Mouse (Mus musculus) lung, postnatal 14 days (tissue): ENCODE measurements around the gene Wnt4.

ENCODE experiments used
- DNase-seq: peaks from one replicate; pipeline ENCODE4 v3.0.0; 2021

Gene Wnt4

GRCm38 (mm10) chr4:137281273-137281672 is 4.0 kb downstream of the Wnt4 start:
- no peak for DNase-seq

GRCm38 (mm10) chr4:137282122-137282521 is 4.8 kb downstream of the Wnt4 start:
- no peak for DNase-seq

GRCm38 (mm10) chr4:137282584-137283406 is 5.5 kb downstream of the Wnt4 start:
- no peak for DNase-seq

GRCm38 (mm10) chr4:137283407-137283732 is 6.1 kb downstream of the Wnt4 start:
- no peak for DNase-seq

GRCm38 (mm10) chr4:137285876-137286661 is 8.8 kb downstream of the Wnt4 start:
- DNase-seq = no peak

- no peak for DNase-seq
Measured at GRCm38 (mm10) chr4:137286662-137286953, 9.3 kb downstream of the Wnt4 start.

- DNase-seq = no peak
Measured at GRCm38 (mm10) chr4:137287206-137287605, 9.9 kb downstream of the Wnt4 start.

- DNase-seq = peak; percentile 78
Measured at GRCm38 (mm10) chr4:137287818-137288217, 10.5 kb downstream of the Wnt4 start.

GRCm38 (mm10) chr4:137289701-137290100 is 12.4 kb downstream of the Wnt4 start:
- no peak for DNase-seq

GRCm38 (mm10) chr4:137290250-137290649 is 13.0 kb downstream of the Wnt4 start:
- DNase-seq = no peak

GRCm38 (mm10) chr4:137292625-137293024 is 15.3 kb downstream of the Wnt4 start:
- no peak for DNase-seq

- DNase-seq = no peak
Measured at GRCm38 (mm10) chr4:137294032-137294431, 16.7 kb downstream of the Wnt4 start.

- no peak for DNase-seq
Measured at GRCm38 (mm10) chr4:137294474-137294873, 17.2 kb downstream of the Wnt4 start.

- DNase-seq = no peak
Measured at GRCm38 (mm10) chr4:137294951-137295350, 17.7 kb downstream of the Wnt4 start.

GRCm38 (mm10) chr4:137297611-137298010 is 20.3 kb downstream of the Wnt4 start:
- no peak for DNase-seq

GRCm38 (mm10) chr4:137298406-137298805 is 21.1 kb downstream of the Wnt4 start:
- peak; percentile 64 for DNase-seq

- no peak for DNase-seq
Measured at GRCm38 (mm10) chr4:137300227-137300626, 22.9 kb downstream of the Wnt4 start.

GRCm38 (mm10) chr4:137301635-137302034 is 24.3 kb downstream of the Wnt4 start:
- no peak for DNase-seq

GRCm38 (mm10) chr4:137304106-137304505 is 26.8 kb downstream of the Wnt4 start:
- no peak for DNase-seq

GRCm38 (mm10) chr4:137305066-137305465 is 27.8 kb downstream of the Wnt4 start:
- DNase-seq = no peak

- no peak for DNase-seq
Measured at GRCm38 (mm10) chr4:137305831-137306576, 28.7 kb downstream of the Wnt4 start.

GRCm38 (mm10) chr4:137306577-137306888 is 29.2 kb downstream of the Wnt4 start:
- DNase-seq = no peak

GRCm38 (mm10) chr4:137306991-137307706 is 29.9 kb downstream of the Wnt4 start:
- DNase-seq = no peak
